Mouse (Mus musculus) limb, embryonic 15.5 days (tissue): ENCODE results near the gene Ptpa. TPM values are rescaled to one million over a fixed set of nuclear protein-coding genes. Genes with fewer than 3 reads are reported as not detected.
A peak's percentile ranks its signal among the peaks of the same experiment; 100 is the strongest.

Experiments used
- ATAC-seq: fragments of 200-750 bp; cut with Nextera tagmentation; 2 replicates; pipeline ENCODE4 v1.8.0; 2017; ENCODE audit warnings: low read depth, moderate TSS enrichment; ENCODE audit not compliant: insufficient number of reproducible peaks, low FRiP score, low TSS enrichment
- H3K27ac ChIP-seq: fragments of 300-500 bp; sonication (generic); 2 replicates; pipeline ENCODE4 v1.5.1; 2015; ENCODE audit warnings: moderate library complexity, mild to moderate bottlenecking, inconsistent platforms
- H3K27me3 ChIP-seq: fragments of 300-500 bp; sonication (generic); 2 replicates; pipeline ENCODE4 v1.6.1; 2015; ENCODE audit warnings: inconsistent platforms
- H3K36me3 ChIP-seq: fragments of 300-500 bp; sonication (generic); 2 replicates; pipeline ENCODE4 v1.6.1; 2015; ENCODE audit warnings: inconsistent platforms
- H3K4me1 ChIP-seq: fragments of 300-500 bp; sonication (generic); 2 replicates; pipeline ENCODE4 v1.6.1; 2015; ENCODE audit warnings: inconsistent platforms
- H3K4me2 ChIP-seq: fragments of 300-500 bp; sonication (generic); 2 replicates; pipeline ENCODE4 v1.6.1; 2015; ENCODE audit warnings: mild to moderate bottlenecking, inconsistent platforms
- H3K4me3 ChIP-seq: fragments of 300-500 bp; sonication (generic); 2 replicates; pipeline ENCODE4 v1.5.1; 2015; ENCODE audit warnings: mild to moderate bottlenecking, inconsistent platforms
- H3K9ac ChIP-seq: fragments of 300-500 bp; sonication (generic); 2 replicates; pipeline ENCODE4 v1.6.1; 2015; ENCODE audit warnings: inconsistent platforms
- H3K9me3 ChIP-seq: fragments of 300-500 bp; sonication (generic); 2 replicates; pipeline ENCODE4 v1.6.1; 2016; ENCODE audit warnings: inconsistent platforms
- whole genome bisulfite sequencing: fragments of 180-500 bp; shearing (Covaris S2); methylation state at CpG from one replicate; pipeline ENCODE4 v1.1.7; 2015; 5-methylcytosine and 5-hydroxymethylcytosine counted together
- polyA plus RNA-seq: library from polyadenylated mRNA; unstranded; fragments of >200 nt; fragmentation: Nextera tagmentation; extraction: Ambion mirVana; gene quantifications from 2 replicates; pipeline ENCODE4 v1.2.1, GENCODE M21; 2015

The Ptpa gene
- polyA plus RNA-seq, 1 experiment from 2014 or later = 149 TPM

- Histone ChIP-seq H3K4me3 (peak overlapping the region; percentile 16), H3K27me3 (no peaks in the 10 kb centered on the region), H3K4me1 (peaks cover 66% of the 10 kb centered on the region), H3K36me3 (peaks cover 56% of the 10 kb centered on the region), H3K9ac (no peak overlapping the region), H3K9me3 (no peaks in the 10 kb centered on the region), H3K27ac (peak overlapping the region; percentile 97), H3K4me2 (peak overlapping the region; percentile 48)
- ATAC-seq = peak; percentile 12; the same call in 1 of the 2 replicates
- 8% methylated on average over 12 of the region's 12 CpGs for WGBS
Observed at GRCm38 (mm10) chr2:30440701-30441517, 25.1 kb downstream of the Ptpa start.

- Histone ChIP-seq H3K4me3 (peak overlapping the region; percentile 16), H3K27ac (peak overlapping the region; percentile 97), H3K4me2 (peak overlapping the region; percentile 48), H3K27me3 (no peaks in the 10 kb centered on the region), H3K9ac (peak overlapping the region; percentile 18; the same call in 1 of the 2 replicates), H3K4me1 (peaks cover 71% of the 10 kb centered on the region), H3K36me3 (peaks cover 64% of the 10 kb centered on the region), H3K9me3 (no peaks in the 10 kb centered on the region)
- peak; percentile 79 for ATAC-seq
- WGBS = 2% methylated on average over 15 of the region's 15 CpGs
Observed at GRCm38 (mm10) chr2:30441518-30442497, 26.0 kb downstream of the Ptpa start.

GRCm38 (mm10) chr2:30442498-30442890 lies 26.7 kb downstream of the Ptpa start:
- H3K27ac ChIP-seq = peak overlapping the region; percentile 97
- no peak for ATAC-seq
- peak overlapping the region; percentile 48 for H3K4me2 ChIP-seq
- WGBS = 29% methylated on average over 5 of the region's 5 CpGs
- peak overlapping the region; percentile 16 for H3K4me3 ChIP-seq
- H3K9ac ChIP-seq = peak overlapping the region; percentile 23; the same call in 1 of the 2 replicates
- peaks cover 71% of the 10 kb centered on the region for H3K4me1 ChIP-seq
- peaks cover 64% of the 10 kb centered on the region for H3K36me3 ChIP-seq
- no peaks in the 10 kb centered on the region for H3K9me3 ChIP-seq
- no peaks in the 10 kb centered on the region for H3K27me3 ChIP-seq

GRCm38 (mm10) chr2:30443281-30443680 lies 27.4 kb downstream of the Ptpa start:
- no peaks in the 10 kb centered on the region for H3K9me3 ChIP-seq
- peaks cover 71% of the 10 kb centered on the region for H3K4me1 ChIP-seq
- H3K27me3 ChIP-seq = no peaks in the 10 kb centered on the region
- 66% methylated on average over 4 of the region's 4 CpGs for WGBS
- peak overlapping the region; percentile 97 for H3K27ac ChIP-seq
- H3K4me2 ChIP-seq = 0 out of 2 replicates have a peak overlapping the region, but pooled peaks have one; percentile 48
- H3K36me3 ChIP-seq = peaks cover 60% of the 10 kb centered on the region
- ATAC-seq = no peak
- H3K9ac ChIP-seq = peak overlapping the region; percentile 23; the same call in 1 of the 2 replicates
- no peak overlapping the region for H3K4me3 ChIP-seq

GRCm38 (mm10) chr2:30444006-30444405 lies 28.2 kb downstream of the Ptpa start:
- no peak for ATAC-seq

GRCm38 (mm10) chr2:30444450-30444849 lies 28.6 kb downstream of the Ptpa start:
- Histone ChIP-seq H3K27ac (peak overlapping the region; percentile 97), H3K4me1 (peaks cover 68% of the 10 kb centered on the region), H3K9me3 (no peaks in the 10 kb centered on the region), H3K4me3 (no peak overlapping the region), H3K27me3 (no peaks in the 10 kb centered on the region), H3K36me3 (peaks cover 58% of the 10 kb centered on the region), H3K9ac (no peak overlapping the region), H3K4me2 (no peak overlapping the region)
- ATAC-seq = no peak

More at GRCm38 (mm10) chr2:30444006-30444405, 28.2 kb downstream of the Ptpa start:
- H3K4me2 ChIP-seq = no peak overlapping the region
- peaks cover 58% of the 10 kb centered on the region for H3K36me3 ChIP-seq
- H3K4me3 ChIP-seq = no peak overlapping the region
- H3K9me3 ChIP-seq = no peaks in the 10 kb centered on the region
- peaks cover 71% of the 10 kb centered on the region for H3K4me1 ChIP-seq
- H3K9ac ChIP-seq = no peak overlapping the region
- H3K27ac ChIP-seq = peak overlapping the region; percentile 97
- 69% methylated on average over 5 of the region's 5 CpGs for WGBS
- H3K27me3 ChIP-seq = no peaks in the 10 kb centered on the region

GRCm38 (mm10) chr2:30445312-30445711 lies 29.5 kb downstream of the Ptpa start:
- no peaks in the 10 kb centered on the region for H3K9me3 ChIP-seq
- ATAC-seq = no peak
- H3K4me1 ChIP-seq = peaks cover 60% of the 10 kb centered on the region
- no peak overlapping the region for H3K4me3 ChIP-seq
- H3K27me3 ChIP-seq = no peaks in the 10 kb centered on the region
- no peak overlapping the region for H3K4me2 ChIP-seq
- WGBS = 37% methylated on average over 2 of the region's 2 CpGs
- peak overlapping the region; percentile 73 for H3K27ac ChIP-seq
- H3K9ac ChIP-seq = no peak overlapping the region
- peaks cover 61% of the 10 kb centered on the region for H3K36me3 ChIP-seq

GRCm38 (mm10) chr2:30446891-30447826 lies 31.3 kb downstream of the Ptpa start:
- Histone ChIP-seq H3K4me3 (no peak overlapping the region), H3K4me2 (no peak overlapping the region), H3K9me3 (no peaks in the 10 kb centered on the region), H3K36me3 (peaks cover 73% of the 10 kb centered on the region), H3K9ac (no peak overlapping the region), H3K27me3 (no peaks in the 10 kb centered on the region), H3K4me1 (peaks cover 42% of the 10 kb centered on the region), H3K27ac (0 out of 2 replicates have a peak overlapping the region, but pooled peaks have one; percentile 4)
- WGBS = 83% methylated on average over 10 of the region's 10 CpGs
- ATAC-seq = no peak

GRCm38 (mm10) chr2:30448371-30448770 lies 32.5 kb downstream of the Ptpa start:
- H3K27ac ChIP-seq = no peak overlapping the region; the same call in 1 of the 2 replicates

GRCm38 (mm10) chr2:30450530-30450929 lies 34.7 kb downstream of the Ptpa start:
- Histone ChIP-seq H3K27me3 (no peaks in the 10 kb centered on the region), H3K4me1 (peaks cover 8% of the 10 kb centered on the region), H3K9ac (no peak overlapping the region), H3K36me3 (peaks cover 60% of the 10 kb centered on the region), H3K4me2 (no peak overlapping the region), H3K9me3 (no peaks in the 10 kb centered on the region), H3K27ac (no peak overlapping the region; the same call in 1 of the 2 replicates), H3K4me3 (no peak overlapping the region)
- no peak for ATAC-seq
- whole genome bisulfite sequencing = 63% methylated on average over 1 of the region's 1 CpGs

More at GRCm38 (mm10) chr2:30448371-30448770, 32.5 kb downstream of the Ptpa start:
- Histone ChIP-seq H3K36me3 (peaks cover 72% of the 10 kb centered on the region), H3K27me3 (no peaks in the 10 kb centered on the region), H3K4me3 (no peak overlapping the region), H3K9me3 (no peaks in the 10 kb centered on the region), H3K4me2 (no peak overlapping the region), H3K4me1 (peaks cover 30% of the 10 kb centered on the region), H3K9ac (no peak overlapping the region)
- 82% methylated on average over 7 of the region's 7 CpGs for WGBS
- no peak for ATAC-seq

- Histone ChIP-seq H3K27me3 (no peaks in the 10 kb centered on the region), H3K4me1 (peaks cover 8% of the 10 kb centered on the region; the same call in 1 of the 2 replicates), H3K4me3 (no peak overlapping the region), H3K36me3 (peaks cover 50% of the 10 kb centered on the region), H3K4me2 (no peak overlapping the region), H3K9ac (no peak overlapping the region), H3K9me3 (no peaks in the 10 kb centered on the region), H3K27ac (no peak overlapping the region)
- WGBS = 78% methylated on average over 3 of the region's 3 CpGs
- no peak for ATAC-seq
Observed at GRCm38 (mm10) chr2:30451525-30451924, 35.7 kb downstream of the Ptpa start.
